Mouse (Mus musculus) C3H10T1/2 (cell line): ENCODE measurements around the gene Ifit2. TPM values are rescaled to one million over a fixed set of nuclear protein-coding genes. Genes with fewer than 3 reads are reported as not detected.

Experiments used
- polyA plus RNA-seq, 2 experiments: library from polyadenylated mRNA; unstranded; fragments of >200 nt; fragmentation: generic; extraction: Trizol; gene quantifications; one replicate each; pipeline ENCODE4 v1.2.1; 2012; ENCODE audit warnings: missing spikeins in 2 of 2

Gene Ifit2
- polyA plus RNA-seq = 1 to 10 TPM in 1 of 2 experiments, under 1 TPM in 1; 0.27 to 2.7 TPM

GRCm38 (mm10) chr19:34550534-34551223 lies at the start of gene Ifit2:
Gene Ifit2 (plus strand): TSS chr19:34550694.

DNA sequence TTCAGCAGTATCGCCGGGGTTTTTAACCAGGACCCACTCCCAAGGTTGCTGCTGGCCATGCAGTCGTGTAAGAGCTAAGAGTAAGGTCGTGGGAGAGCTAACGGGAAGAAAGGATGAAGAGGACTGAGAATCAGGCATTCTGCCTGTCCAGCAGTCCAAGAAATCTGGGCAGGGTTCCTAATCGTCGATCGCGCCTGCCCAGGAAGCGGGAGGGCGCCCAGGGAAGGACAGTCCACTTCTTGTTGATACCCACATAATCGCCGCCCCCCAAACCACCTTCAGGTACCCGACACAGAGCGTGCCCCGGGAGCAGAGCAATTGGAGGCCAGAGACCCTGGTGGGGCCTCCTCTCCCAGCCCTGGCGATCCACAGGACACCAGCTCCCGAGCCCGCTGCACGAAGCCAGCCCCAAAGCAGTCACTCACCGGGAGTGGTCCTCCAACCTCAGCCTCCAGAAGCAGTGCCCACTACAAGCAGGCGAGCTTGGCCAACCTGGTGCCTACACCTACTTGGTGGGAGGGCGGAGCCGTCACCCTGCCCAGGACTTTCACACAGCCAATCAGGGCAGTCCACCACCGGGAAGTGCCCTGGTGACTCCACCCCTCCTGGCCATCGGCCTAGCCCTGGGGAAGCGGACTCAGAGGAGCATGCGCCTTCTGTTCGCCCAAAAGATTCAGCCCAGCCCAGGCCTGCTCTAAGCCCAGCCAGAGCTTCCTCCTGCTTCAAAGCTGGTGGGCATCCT lies 23.4 kb upstream of the Ifit2 start, which contains the start of gene Lipa:
Lipa (minus strand) TSS at position 534 of the 742 bp plus-strand sequence.

GRCm38 (mm10) chr19:34583126-34583766 lies 32.8 kb downstream of the Ifit2 start, which contains the start of gene Ifit3:
Gene Ifit3 (plus strand): TSS chr19:34583531.

DNA sequence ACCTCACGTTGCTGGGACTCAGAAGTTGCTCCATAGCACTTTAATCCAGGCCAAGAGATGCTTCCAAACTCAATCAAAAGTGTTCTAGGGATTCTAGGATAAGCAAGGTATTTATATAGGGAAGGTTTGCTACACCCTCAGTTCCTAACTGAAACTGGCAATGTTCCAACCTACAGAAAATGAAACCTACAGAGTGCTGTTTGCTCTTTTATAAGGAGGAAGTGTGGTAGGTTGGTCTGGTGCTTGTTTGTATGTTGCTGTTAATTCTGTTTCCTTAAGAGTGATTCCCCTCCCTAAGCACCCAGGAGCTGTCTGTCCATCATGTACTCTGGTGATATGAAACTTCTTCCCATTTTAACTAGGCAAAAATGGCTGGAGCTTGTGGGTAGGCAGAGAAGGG lies 51.4 kb downstream of the Ifit2 start, which contains the start of gene Ifit1bl1:
Ifit1bl1 (minus strand) TSS at position 69 of the 400 bp plus-strand sequence.

DNA sequence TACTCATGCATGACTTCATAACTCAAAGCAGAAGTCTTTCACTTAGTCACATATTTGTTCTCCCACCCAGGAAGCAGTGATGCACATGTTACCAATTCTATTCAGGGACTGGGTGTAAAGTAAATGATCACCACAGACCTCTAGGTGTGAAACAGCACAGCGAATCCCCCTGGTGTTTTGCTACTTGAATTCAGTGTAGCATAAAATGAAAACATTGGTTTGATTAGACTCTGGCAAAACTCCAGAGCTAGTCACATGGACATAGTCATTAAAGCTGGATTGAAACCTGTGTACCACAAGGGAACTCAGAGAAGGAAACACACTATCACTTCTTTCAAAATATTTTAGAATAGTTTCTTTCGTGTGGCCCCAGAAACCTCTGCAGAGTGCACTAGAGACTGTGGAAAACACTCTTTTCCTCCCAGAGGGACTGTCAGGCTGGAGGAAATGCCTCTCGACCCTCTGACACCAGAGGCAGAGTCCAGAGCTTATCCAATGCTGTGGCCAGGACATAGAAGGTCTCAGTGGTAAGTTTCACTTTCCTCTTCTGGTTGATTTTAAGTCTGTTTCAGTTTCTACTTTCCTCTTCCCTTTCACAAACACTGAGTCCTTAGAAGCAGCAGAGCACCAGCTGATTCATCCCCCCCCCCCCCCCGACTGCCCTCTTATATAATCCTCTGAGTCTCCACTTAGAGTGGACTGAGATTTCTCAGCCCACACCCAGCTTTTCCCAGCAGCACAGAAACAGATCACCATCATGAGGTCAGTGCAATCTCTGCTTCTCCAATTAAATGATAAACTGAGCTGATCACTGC lies 57.0 kb downstream of the Ifit2 start, which contains the start of gene Ifit3b:
Ifit3b (plus strand) TSS at position 734 of the 815 bp plus-strand sequence.

Other genes with a start within 250 kb of the Ifit2 start
- under 1 TPM in 1 of 2 experiments, not detected in 1; 0.17 TPM for gene Ch25h, start 75.5 kb upstream of the Ifit2 start, polyA plus RNA-seq
- gene Lipa, start 23.2 kb upstream of the Ifit2 start, polyA plus RNA-seq = 100 to 1,000 TPM in 1 of 2 experiments, 1 to 10 TPM in 1; 5.8 to 110 TPM
- gene Ifit3, start 32.8 kb downstream of the Ifit2 start, polyA plus RNA-seq = 10 to 100 TPM in 1 of 2 experiments, under 1 TPM in 1; 0.20 to 32.7 TPM
- under 1 TPM; 0.01 to 0.44 TPM for gene Ifit1bl1, start 51.3 kb downstream of the Ifit2 start, polyA plus RNA-seq
- gene Ifit3b, start 57.3 kb downstream of the Ifit2 start, polyA plus RNA-seq = 1 to 10 TPM in 1 of 2 experiments, under 1 TPM in 1; 0.09 to 8.8 TPM
- under 1 TPM in 1 of 2 experiments, not detected in 1; 0.18 TPM for gene Ifit1bl2, start 90.0 kb downstream of the Ifit2 start, polyA plus RNA-seq
- gene Ifit1, start 90.2 kb downstream of the Ifit2 start, polyA plus RNA-seq = 1 to 10 TPM in 1 of 2 experiments, under 1 TPM in 1; 0.08 to 7.0 TPM
- gene Slc16a12, start 196.6 kb downstream of the Ifit2 start, polyA plus RNA-seq = not detected